20 mouse cellular contexts compared by ENCODE assay signal in the genomic region with DNA sequence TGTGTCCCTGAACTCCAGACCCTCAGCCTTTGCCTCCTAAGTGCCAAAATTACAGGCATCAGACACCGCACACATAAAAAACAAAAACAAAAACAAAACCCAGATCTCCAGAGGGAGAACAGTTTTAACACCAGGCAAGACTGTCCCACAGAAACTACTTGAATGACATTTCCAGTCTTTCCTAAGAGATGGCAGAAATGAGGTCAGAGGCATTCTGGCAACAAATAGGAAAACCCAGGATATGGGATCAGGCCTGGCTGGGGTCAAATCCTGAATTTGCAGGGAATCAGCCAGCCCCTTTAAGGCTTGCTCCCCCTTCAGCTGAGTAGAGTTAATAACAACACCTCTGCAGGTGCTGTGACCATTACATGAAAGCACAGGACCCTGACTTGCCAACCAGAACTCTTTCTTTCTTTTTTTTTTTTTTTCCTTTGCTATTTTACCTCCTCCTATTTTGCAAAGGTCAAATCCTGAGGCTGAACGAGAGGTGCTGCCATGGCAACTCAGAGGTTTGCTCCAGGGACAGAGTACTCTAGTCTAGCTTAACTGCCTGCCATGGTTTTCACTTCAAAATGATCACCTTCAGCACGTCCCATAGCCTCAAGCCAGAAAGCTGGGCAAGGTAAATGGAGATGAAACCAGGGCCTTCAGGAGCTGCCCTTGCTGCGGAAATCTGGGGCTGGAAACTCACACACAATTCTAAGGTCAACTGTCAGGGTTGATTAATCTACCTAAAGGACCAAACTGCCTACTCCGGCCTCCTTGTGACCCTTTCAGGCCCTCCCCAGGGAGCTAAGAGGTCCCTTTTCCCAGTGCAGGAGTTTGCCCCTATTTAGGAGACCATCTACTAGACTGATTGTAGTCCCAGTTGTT. TPM values are rescaled to one million over a fixed set of nuclear protein-coding genes. Genes with fewer than 3 reads are reported as not detected.
A peak's percentile ranks its signal among the peaks of the same experiment; 100 is the strongest.
DNase-seq lines count a peak whose midpoint lies in the region; ATAC-seq and TF ChIP-seq lines count a peak whose summit lies in the region.
"Had no signal": no experiment of that assay in that cellular context is flagged by ENCODE, and none has a peak within 500 bp of the region (broad histone marks: within the 10 kb centered on the region; RNA-seq: fewer than 3 reads in every experiment).

No protein-coding gene starts in this region.

- H3K27me3 ChIP-seq in heart, postnatal 0 days (ENCODE audit: control insufficient read depth, insufficient read depth, low read length): peaks cover 5% of the 10 kb centered on the region; the same call in 1 of the 2 replicates
- H3K27me3 ChIP-seq in neural tube, embryonic 12.5 days (replicated peaks): peaks cover 26% of the 10 kb centered on the region
- peaks cover 38% of the 10 kb centered on the region for H3K27me3 ChIP-seq in neural tube, embryonic 15.5 days (replicated peaks)

- H3K36me3 ChIP-seq in heart, postnatal 0 days (replicated peaks; ENCODE audit: control insufficient read depth, insufficient read depth, low read length): no peaks in the 10 kb centered on the region
- H3K36me3 ChIP-seq in neural tube, embryonic 12.5 days: no peaks in the 10 kb centered on the region
- H3K36me3 ChIP-seq in neural tube, embryonic 15.5 days: no peaks in the 10 kb centered on the region
- H3K36me3 ChIP-seq: hindbrain, embryonic 15.5 days had no signal

- no peak overlapping the region for H3K9ac ChIP-seq in heart, postnatal 0 days (replicated peaks; ENCODE audit: low read depth, low read length)
- H3K9ac ChIP-seq in neural tube, embryonic 12.5 days: no peak overlapping the region
- no peak overlapping the region for H3K9ac ChIP-seq in neural tube, embryonic 15.5 days (replicated peaks)

- peaks cover 22% of the 10 kb centered on the region for H3K4me1 ChIP-seq in heart, postnatal 0 days (ENCODE audit: control insufficient read depth, insufficient read depth)
- H3K4me1 ChIP-seq in neural tube, embryonic 12.5 days: peaks cover 39% of the 10 kb centered on the region
- H3K4me1 ChIP-seq in neural tube, embryonic 15.5 days: peaks cover 41% of the 10 kb centered on the region
- peaks cover 21% of the 10 kb centered on the region for H3K4me1 ChIP-seq in lung, adult 2 months (ENCODE audit: control insufficient read depth, insufficient read depth, low read length)

- ATAC-seq in heart, postnatal 0 days (ENCODE audit: insufficient read depth, low read depth): no peak
- ATAC-seq in neural tube, embryonic 12.5 days (ENCODE audit: low FRiP score, low read depth): no peak
- no peak for ATAC-seq in neural tube, embryonic 15.5 days (ENCODE audit: low FRiP score)
- no peak for ATAC-seq in megakaryocyte progenitor cell, adult 5-6 weeks (replicated peaks; ENCODE audit: poor library complexity)
- ATAC-seq: intestine, postnatal 0 days; Patski had no signal

- H3K9me3 ChIP-seq in heart, postnatal 0 days (replicated peaks; ENCODE audit: control insufficient read depth, low read length): no peaks in the 10 kb centered on the region
- no peaks in the 10 kb centered on the region for H3K9me3 ChIP-seq in neural tube, embryonic 12.5 days
- no peaks in the 10 kb centered on the region for H3K9me3 ChIP-seq in neural tube, embryonic 15.5 days (replicated peaks)
- H3K9me3 ChIP-seq: hindbrain, embryonic 15.5 days had no signal

- 89% methylated on average over 5 of the region's 5 CpGs for WGBS in heart, postnatal 0 days
- WGBS in neural tube, embryonic 12.5 days: 42% methylated on average over 5 of the region's 5 CpGs
- WGBS in neural tube, embryonic 15.5 days: 45% methylated on average over 5 of the region's 5 CpGs
- WGBS in lung, adult 2 months: 81% methylated on average over 5 of the region's 5 CpGs

- no peak for TF ChIP-seq POLR2A in lung, adult 2 months (IDR thresholded peaks at IDR 0.05; ENCODE audit: borderline replicate concordance, extremely low read depth, low read depth, low read length)

- H3K4me3 ChIP-seq in heart, postnatal 0 days (ENCODE audit: low read depth, low read length): no peak overlapping the region
- no peak overlapping the region for H3K4me3 ChIP-seq in neural tube, embryonic 12.5 days
- H3K4me3 ChIP-seq in neural tube, embryonic 15.5 days (replicated peaks): no peak overlapping the region
- H3K4me3 ChIP-seq in lung, adult 2 months (replicated peaks; ENCODE audit: extremely low read depth, low read depth, low read length): no peak overlapping the region

- TF ChIP-seq EP300 in heart, postnatal 0 days (IDR thresholded peaks at IDR 0.05; ENCODE audit: low read depth): no peak

- TF ChIP-seq CTCF in heart, postnatal 0 days (IDR thresholded peaks at IDR 0.05; ENCODE audit: low read depth): no peak
- no peak for TF ChIP-seq CTCF in lung, adult 2 months (IDR thresholded peaks at IDR 0.05; ENCODE audit: insufficient read depth, low read length)

- DNase-seq in adrenal gland, postnatal 14 days: peak; percentile 55
- DNase-seq in adrenal gland, postnatal 25 days: no peak
- no peak for DNase-seq in heart, postnatal 0 days (ENCODE audit: low spot score)
- DNase-seq in heart, adult 8-10 months (ENCODE audit: low spot score): no peak
- no peak for DNase-seq in lung, adult 2 months
- DNase-seq: cerebellum, adult 8-10 months; embryo, embryonic 11 days; left cerebral cortex, postnatal 4 days; thymus, postnatal 14 days had no signal

- H3K27ac ChIP-seq in heart, postnatal 0 days (ENCODE audit: low read depth): no peak overlapping the region
- no peak overlapping the region for H3K27ac ChIP-seq in neural tube, embryonic 12.5 days
- H3K27ac ChIP-seq in neural tube, embryonic 15.5 days (replicated peaks): no peak overlapping the region
- H3K27ac ChIP-seq: hindbrain, embryonic 15.5 days had no signal

- peak overlapping the region; percentile 18; the same call in 1 of the 2 replicates for H3K4me2 ChIP-seq in heart, postnatal 0 days (ENCODE audit: low read depth, low read length)
- peak overlapping the region; percentile 93; the same call in 1 of the 2 replicates for H3K4me2 ChIP-seq in neural tube, embryonic 12.5 days (replicated peaks)
- H3K4me2 ChIP-seq in neural tube, embryonic 15.5 days: no peak overlapping the region

RNA-seq across cellular contexts. Expression of a gene that starts 1.0 kb away (rescaled TPM):
- 9.6 and 12.5 TPM in 2 replicates for total RNA-seq in adrenal gland, postnatal 14 days (2021)
- 7.5 and 10.2 TPM in 2 replicates for total RNA-seq in adrenal gland, postnatal 25 days (2021)
- 13.3 and 14.5 TPM in 2 replicates for total RNA-seq in heart, postnatal 0 days (2014; rRNA removed; ENCODE audit: low replicate concordance)
- polyA plus RNA-seq in heart, postnatal 0 days (2015; fragmentation: Nextera tagmentation; extraction: Ambion mirVana): 22.5 and 23.8 TPM in 2 replicates
- 10 to 100 TPM; 10.5 to 12.4 (median 11.4) TPM for total RNA-seq in heart, adult 8-10 months (2022)
- polyA plus RNA-seq in neural tube, embryonic 12.5 days (2016; fragmentation: Nextera tagmentation; extraction: Ambion mirVana): 28.7 and 32.4 TPM in 2 replicates
- polyA plus RNA-seq in neural tube, embryonic 15.5 days (2015; fragmentation: Nextera tagmentation; extraction: Ambion mirVana): 15.3 and 20.3 TPM in 2 replicates
- 1.7 and 2.0 TPM in 2 replicates for total RNA-seq in megakaryocyte progenitor cell, adult 5-6 weeks (2015)
- 1.7 and 8.2 TPM in 2 replicates for total RNA-seq in megakaryocyte progenitor cell, adult 5-6 weeks (2017)
- 31.8 and 41.5 TPM in 2 replicates for polyA plus RNA-seq in lung, adult 2 months (2012; rRNA removed)

RNA-seq across cellular contexts. Expression of a gene that starts 1.9 kb away (rescaled TPM):
- 24.3 and 26.9 TPM in 2 replicates for total RNA-seq in adrenal gland, postnatal 14 days (2021)
- 15.1 and 19.4 TPM in 2 replicates for total RNA-seq in adrenal gland, postnatal 25 days (2021)
- 2.1 and 4.4 TPM in 2 replicates for total RNA-seq in heart, postnatal 0 days (2014; rRNA removed; ENCODE audit: low replicate concordance)
- 0.86 and 1.2 TPM in 2 replicates for polyA plus RNA-seq in heart, postnatal 0 days (2015; fragmentation: Nextera tagmentation; extraction: Ambion mirVana)
- total RNA-seq in heart, adult 8-10 months (2022): 1 to 10 TPM; 1.7 to 3.2 (median 2.2) TPM
- polyA plus RNA-seq in neural tube, embryonic 12.5 days (2016; fragmentation: Nextera tagmentation; extraction: Ambion mirVana): 5.2 and 7.1 TPM in 2 replicates
- polyA plus RNA-seq in neural tube, embryonic 15.5 days (2015; fragmentation: Nextera tagmentation; extraction: Ambion mirVana): 2.1 and 3.4 TPM in 2 replicates
- 3.2 and 3.4 TPM in 2 replicates for total RNA-seq in megakaryocyte progenitor cell, adult 5-6 weeks (2015)
- total RNA-seq in megakaryocyte progenitor cell, adult 5-6 weeks (2017): 3.6 and 4.6 TPM in 2 replicates
- polyA plus RNA-seq in lung, adult 2 months (2012; rRNA removed): 3.8 and 5.9 TPM in 2 replicates

RNA-seq across cellular contexts. Expression of a gene that starts 2.2 kb away (rescaled TPM):
- total RNA-seq in adrenal gland, postnatal 14 days (2021): not detected in 2 replicates
- total RNA-seq in adrenal gland, postnatal 25 days (2021): not detected in 2 replicates
- total RNA-seq in heart, postnatal 0 days (2014; rRNA removed; ENCODE audit: low replicate concordance): not detected in 2 replicates
- polyA plus RNA-seq in heart, postnatal 0 days (2015; fragmentation: Nextera tagmentation; extraction: Ambion mirVana): 0.08 TPM in 1 of 2 replicates, not detected in the other
- total RNA-seq in heart, adult 8-10 months (2022): not detected
- polyA plus RNA-seq in neural tube, embryonic 12.5 days (2016; fragmentation: Nextera tagmentation; extraction: Ambion mirVana): 0.15 and 0.39 TPM in 2 replicates
- polyA plus RNA-seq in neural tube, embryonic 15.5 days (2015; fragmentation: Nextera tagmentation; extraction: Ambion mirVana): 0.15 and 0.40 TPM in 2 replicates
- 0.32 TPM in 1 of 2 replicates, not detected in the other for total RNA-seq in megakaryocyte progenitor cell, adult 5-6 weeks (2015)
- total RNA-seq in megakaryocyte progenitor cell, adult 5-6 weeks (2017): 0.41 and 1.2 TPM in 2 replicates
- 0.08 TPM in 1 of 2 replicates, not detected in the other for polyA plus RNA-seq in lung, adult 2 months (2012; rRNA removed)
- total RNA-seq: gastrocnemius, adult 8-10 months; left cerebral cortex, postnatal 4 days had no signal
- polyA plus RNA-seq: intestine, postnatal 0 days; large intestine, adult 2 months; Patski; small intestine, adult 2 months; stomach, embryonic 14.5 days had no signal

RNA-seq across cellular contexts. Expression of a gene that starts 23.4 kb away (rescaled TPM):
- total RNA-seq in adrenal gland, postnatal 14 days (2021): 49.5 and 53.0 TPM in 2 replicates
- 53.8 and 55.9 TPM in 2 replicates for total RNA-seq in adrenal gland, postnatal 25 days (2021)
- 57.7 and 63.4 TPM in 2 replicates for total RNA-seq in heart, postnatal 0 days (2014; rRNA removed; ENCODE audit: low replicate concordance)
- 5.5 and 6.2 TPM in 2 replicates for polyA plus RNA-seq in heart, postnatal 0 days (2015; fragmentation: Nextera tagmentation; extraction: Ambion mirVana)
- total RNA-seq in heart, adult 8-10 months (2022): 10 to 100 TPM; 53.5 to 63.3 (median 57.1) TPM
- polyA plus RNA-seq in neural tube, embryonic 12.5 days (2016; fragmentation: Nextera tagmentation; extraction: Ambion mirVana): 12.5 and 14.4 TPM in 2 replicates
- 13.9 and 14.0 TPM in 2 replicates for polyA plus RNA-seq in neural tube, embryonic 15.5 days (2015; fragmentation: Nextera tagmentation; extraction: Ambion mirVana)
- 24.3 and 27.6 TPM in 2 replicates for total RNA-seq in megakaryocyte progenitor cell, adult 5-6 weeks (2015)
- 14.5 and 17.1 TPM in 2 replicates for total RNA-seq in megakaryocyte progenitor cell, adult 5-6 weeks (2017)
- polyA plus RNA-seq in lung, adult 2 months (2012; rRNA removed): 112 TPM in 2 replicates

RNA-seq across cellular contexts. Expression of a gene that starts 27.3 kb away (rescaled TPM):
- total RNA-seq in adrenal gland, postnatal 14 days (2021): 8.2 and 10.4 TPM in 2 replicates
- total RNA-seq in adrenal gland, postnatal 25 days (2021): 7.7 and 8.7 TPM in 2 replicates
- total RNA-seq in heart, postnatal 0 days (2014; rRNA removed; ENCODE audit: low replicate concordance): 6.4 and 9.9 TPM in 2 replicates
- 2.6 and 2.7 TPM in 2 replicates for polyA plus RNA-seq in heart, postnatal 0 days (2015; fragmentation: Nextera tagmentation; extraction: Ambion mirVana)
- 10 to 100 TPM in 2 of 4 experiments, 1 to 10 TPM in 2; 7.5 to 11.6 (median 9.9) TPM for total RNA-seq in heart, adult 8-10 months (2022)
- 33.8 and 39.7 TPM in 2 replicates for polyA plus RNA-seq in neural tube, embryonic 12.5 days (2016; fragmentation: Nextera tagmentation; extraction: Ambion mirVana)
- 31.5 and 41.3 TPM in 2 replicates for polyA plus RNA-seq in neural tube, embryonic 15.5 days (2015; fragmentation: Nextera tagmentation; extraction: Ambion mirVana)
- 10.0 and 10.4 TPM in 2 replicates for total RNA-seq in megakaryocyte progenitor cell, adult 5-6 weeks (2015)
- 5.7 and 6.0 TPM in 2 replicates for total RNA-seq in megakaryocyte progenitor cell, adult 5-6 weeks (2017)
- 21.8 and 22.4 TPM in 2 replicates for polyA plus RNA-seq in lung, adult 2 months (2012; rRNA removed)
- total RNA-seq: neutrophil, adult 5-6 weeks had no signal
